Mouse (Mus musculus): ENCODE measurements around the gene Col15a1.
A peak's percentile ranks its signal among the peaks of the same experiment; 100 is the strongest.

Gene Col15a1

GRCm38 (mm10) chr4:47230498-47230897 is 22.5 kb downstream of the Col15a1 start:
- DNase-seq (ENCODE audit: low read depth, low spot score) = peak; percentile 23

- DNase-seq (ENCODE audit: low read depth, low spot score) = peak; percentile 68
Observed at GRCm38 (mm10) chr4:47231322-47231721, 23.4 kb downstream of the Col15a1 start.

GRCm38 (mm10) chr4:47233192-47233835 is 25.4 kb downstream of the Col15a1 start:
- no peak for DNase-seq (ENCODE audit: low read depth, low spot score)

- peak; percentile 80 for DNase-seq (ENCODE audit: low read depth, low spot score)
Observed at GRCm38 (mm10) chr4:47234667-47235267, 26.8 kb downstream of the Col15a1 start.

- peak; percentile 68 for DNase-seq (ENCODE audit: low read depth, low spot score)
Observed at GRCm38 (mm10) chr4:47235312-47235711, 27.4 kb downstream of the Col15a1 start.

- no peak for DNase-seq (ENCODE audit: low read depth, low spot score)
Observed at GRCm38 (mm10) chr4:47236104-47236503, 28.1 kb downstream of the Col15a1 start.

GRCm38 (mm10) chr4:47237220-47237619 is 29.3 kb downstream of the Col15a1 start:
- DNase-seq (ENCODE audit: low read depth, low spot score) = peak; percentile 25

GRCm38 (mm10) chr4:47239114-47239513 is 31.2 kb downstream of the Col15a1 start:
- no peak for DNase-seq (ENCODE audit: low read depth, low spot score)

GRCm38 (mm10) chr4:47240901-47241300 is 32.9 kb downstream of the Col15a1 start:
- no peak for DNase-seq (ENCODE audit: low read depth, low spot score)

GRCm38 (mm10) chr4:47242127-47242526 is 34.2 kb downstream of the Col15a1 start:
- no peak for DNase-seq (ENCODE audit: low read depth, low spot score)

GRCm38 (mm10) chr4:47244651-47245050 is 36.7 kb downstream of the Col15a1 start:
- DNase-seq (ENCODE audit: low read depth, low spot score) = peak; percentile 81

GRCm38 (mm10) chr4:47245621-47246020 is 37.7 kb downstream of the Col15a1 start:
- no peak for DNase-seq (ENCODE audit: low read depth, low spot score)

- DNase-seq (ENCODE audit: low read depth, low spot score) = peak; percentile 65
Observed at GRCm38 (mm10) chr4:47246811-47247210, 38.9 kb downstream of the Col15a1 start.

GRCm38 (mm10) chr4:47247574-47247973 is 39.6 kb downstream of the Col15a1 start:
- DNase-seq (ENCODE audit: low read depth, low spot score) = peak; percentile 69

GRCm38 (mm10) chr4:47249193-47249592 is 41.2 kb downstream of the Col15a1 start:
- no peak for DNase-seq (ENCODE audit: low read depth, low spot score)

- DNase-seq (ENCODE audit: low read depth, low spot score) = peak; percentile 82
Observed at GRCm38 (mm10) chr4:47251069-47251468, 43.1 kb downstream of the Col15a1 start.

- DNase-seq (ENCODE audit: low read depth, low spot score) = peak; percentile 89
Observed at GRCm38 (mm10) chr4:47251693-47252435, 43.9 kb downstream of the Col15a1 start.

- no peak for DNase-seq (ENCODE audit: low read depth, low spot score)
Observed at GRCm38 (mm10) chr4:47252627-47253026, 44.7 kb downstream of the Col15a1 start.

GRCm38 (mm10) chr4:47255641-47256040 is 47.7 kb downstream of the Col15a1 start:
- peak; percentile 75 for DNase-seq (ENCODE audit: low read depth, low spot score)

GRCm38 (mm10) chr4:47258201-47258600 is 50.2 kb downstream of the Col15a1 start:
- DNase-seq (ENCODE audit: low read depth, low spot score) = no peak

- peak; percentile 39 for DNase-seq (ENCODE audit: low read depth, low spot score)
Observed at GRCm38 (mm10) chr4:47261049-47261448, 53.1 kb downstream of the Col15a1 start.

GRCm38 (mm10) chr4:47261919-47262318 is 54.0 kb downstream of the Col15a1 start:
- no peak for DNase-seq (ENCODE audit: low read depth, low spot score)

- DNase-seq (ENCODE audit: low read depth, low spot score) = peak; percentile 13
Observed at GRCm38 (mm10) chr4:47265555-47265954, 57.6 kb downstream of the Col15a1 start.

All from brain, adult 2 months (tissue).